Mouse (Mus musculus) liver, embryonic 14.5 days (tissue): Measurements from ENCODE around the gene Ptk7.

ENCODE experiments used
- CTCF ChIP-seq: IDR thresholded peaks from 2 replicates; pipeline ENCODE4 v1.5.1; 2016; ENCODE audit warnings: antibody characterized with exemption, low read depth, control low read depth
- EP300 ChIP-seq: IDR thresholded peaks from 2 replicates; pipeline ENCODE4 v1.6.1; 2016; ENCODE audit warnings: antibody characterized with exemption, low read depth

DNA sequence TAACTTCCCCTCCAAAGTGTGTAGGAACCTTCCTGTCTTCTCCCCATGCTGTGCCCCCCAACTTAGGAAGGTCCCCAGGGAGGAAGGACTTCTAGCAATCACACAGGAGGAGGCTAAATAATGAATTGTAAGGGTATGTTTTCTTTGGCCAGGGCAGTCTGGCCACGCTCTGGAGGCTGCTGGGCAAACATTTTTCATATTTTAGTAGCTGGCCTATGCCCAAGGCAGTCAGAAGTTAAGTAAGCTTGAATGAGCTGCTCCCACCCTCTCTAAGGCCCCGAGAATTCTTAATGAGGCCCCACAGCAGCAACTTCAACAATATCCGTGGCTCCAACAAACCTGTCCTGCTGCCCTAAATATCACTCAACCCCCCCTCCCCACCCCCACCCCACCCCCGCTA lies 16.5 kb downstream of the Ptk7 start:
- TF ChIP-seq CTCF (no peak), EP300 (no peak)
